Mouse (Mus musculus) testis, adult 2 months (tissue): ENCODE measurements at regions not wholly inside any gene's neighbourhood (a gene's known extent, or its start where the extent isn't known, plus 50 kb on each side); places are given as distances from the start of the nearest gene placed in this dataset.

Source experiments
- CTCF ChIP-seq: fragments of 200-500 bp; IDR thresholded peaks from 2 replicates; pipeline ENCODE4 v1.5.1; 2012; ENCODE audit warnings: low read depth, mild to moderate bottlenecking, inconsistent platforms, low read length, moderate library complexity; ENCODE audit not compliant: control insufficient read depth, insufficient read depth, insufficient replicate concordance
- POLR2A ChIP-seq: fragments of 200-500 bp; IDR thresholded peaks from 2 replicates; pipeline ENCODE4 v1.6.1; 2012; ENCODE audit warnings: low read depth, mild to moderate bottlenecking, inconsistent platforms, low read length, moderate library complexity; ENCODE audit not compliant: control insufficient read depth

- TF ChIP-seq CTCF (no peak), POLR2A (no peak)
Observed at GRCm38 (mm10) chr7:95351337-95351736, 819.7 kb upstream of the Tenm4 start.
